Mouse (Mus musculus) heart, adult 9 months (tissue): Measurements from ENCODE around the gene Eif3f.
A peak's percentile ranks its signal among the peaks of the same experiment; 100 is the strongest.

ENCODE experiments used
- DNase-seq, 2 experiments: peaks; one replicate each; pipeline ENCODE4 v3.0.0; 2022; ENCODE audit warnings: low spot score in 2 of 2

The Eif3f gene

GRCm38 (mm10) chr7:108966742-108967362 lies 32.6 kb downstream of the Eif3f start:
- DNase-seq = peak; percentile 25 to 42

- no peak for DNase-seq
Measured at GRCm38 (mm10) chr7:108968201-108968600, 34.0 kb downstream of the Eif3f start.

- DNase-seq = no peak
Measured at GRCm38 (mm10) chr7:108972273-108972672, 38.1 kb downstream of the Eif3f start.

GRCm38 (mm10) chr7:108985934-108986708 lies 51.9 kb downstream of the Eif3f start:
- no peak for DNase-seq

GRCm38 (mm10) chr7:108991207-108991606 lies 57.0 kb downstream of the Eif3f start:
- DNase-seq = no peak
